Mouse (Mus musculus) embryonic facial prominence, embryonic 11.5 days (tissue): Measurements from ENCODE around the gene 1110002E22Rik. TPM values are rescaled to one million over a fixed set of nuclear protein-coding genes. Genes with fewer than 3 reads are reported as not detected.

Source experiments
- ATAC-seq: fragments of 200-750 bp; cut with Nextera tagmentation; replicated peaks from 2 replicates; pipeline ENCODE4 v1.8.0; 2017; ENCODE audit warnings: low read depth; ENCODE audit not compliant: insufficient number of reproducible peaks, low FRiP score, low TSS enrichment
- DNase-seq: peaks from one replicate; pipeline ENCODE4 v3.0.0-alpha.2; 2015; ENCODE audit warnings: low spot score
- H3K27ac ChIP-seq: fragments of 300-500 bp; sonication (generic); replicated peaks from 2 replicates; pipeline ENCODE4 v1.5.1; 2014; ENCODE audit warnings: mild to moderate bottlenecking, low read depth, low read length, control low read depth
- H3K27me3 ChIP-seq: fragments of 300-500 bp; sonication (generic); 2 replicates; pipeline ENCODE4 v1.6.1; 2014; ENCODE audit warnings: mild to moderate bottlenecking, low read length, moderate library complexity, mixed read lengths; ENCODE audit not compliant: control insufficient read depth, insufficient read depth
- H3K36me3 ChIP-seq: fragments of 300-500 bp; sonication (generic); replicated peaks from 2 replicates; pipeline ENCODE4 v1.6.1; 2014; ENCODE audit warnings: low read depth, mild to moderate bottlenecking, low read length, moderate library complexity, mixed read lengths; ENCODE audit not compliant: control insufficient read depth, insufficient read depth
- H3K4me1 ChIP-seq: fragments of 300-500 bp; sonication (generic); 2 replicates; pipeline ENCODE4 v1.6.1; 2014; ENCODE audit warnings: low read length, mixed read lengths; ENCODE audit not compliant: control insufficient read depth, insufficient read depth
- H3K4me2 ChIP-seq: fragments of 300-500 bp; sonication (generic); 2 replicates; pipeline ENCODE4 v1.6.1; 2014; ENCODE audit warnings: low read depth, mild to moderate bottlenecking, control low read depth, low read length, moderate library complexity
- H3K4me3 ChIP-seq: fragments of 300-500 bp; sonication (generic); 2 replicates; pipeline ENCODE4 v1.5.1; 2014; ENCODE audit warnings: low read depth, low read length, control low read depth
- H3K9ac ChIP-seq: fragments of 300-500 bp; sonication (generic); replicated peaks from 2 replicates; pipeline ENCODE4 v1.6.1; 2014; ENCODE audit warnings: mild to moderate bottlenecking, control low read depth, low read length
- H3K9me3 ChIP-seq: fragments of 300-500 bp; sonication (generic); replicated peaks from 2 replicates; pipeline ENCODE4 v1.6.1; 2016; ENCODE audit warnings: mild to moderate bottlenecking, low read length, inconsistent platforms, mixed read lengths; ENCODE audit not compliant: control insufficient read depth
- WGBS: fragments of 180-500 bp; shearing (Covaris S2); extraction: QIAGEN DNeasy Blood & Tissue Kit; methylation state at CpG from one replicate; pipeline ENCODE4 v1.1.7; 2014; 5-methylcytosine and 5-hydroxymethylcytosine counted together
- polyA plus RNA-seq: library from polyadenylated mRNA; unstranded; fragments of >200 nt; fragmentation: Nextera tagmentation; extraction: Ambion mirVana; gene quantifications from 2 replicates; pipeline ENCODE4 v1.2.1, GENCODE M21; 2014

Gene 1110002E22Rik
- polyA plus RNA-seq, 1 experiment from 2014 or later, result 0.17 TPM

DNA sequence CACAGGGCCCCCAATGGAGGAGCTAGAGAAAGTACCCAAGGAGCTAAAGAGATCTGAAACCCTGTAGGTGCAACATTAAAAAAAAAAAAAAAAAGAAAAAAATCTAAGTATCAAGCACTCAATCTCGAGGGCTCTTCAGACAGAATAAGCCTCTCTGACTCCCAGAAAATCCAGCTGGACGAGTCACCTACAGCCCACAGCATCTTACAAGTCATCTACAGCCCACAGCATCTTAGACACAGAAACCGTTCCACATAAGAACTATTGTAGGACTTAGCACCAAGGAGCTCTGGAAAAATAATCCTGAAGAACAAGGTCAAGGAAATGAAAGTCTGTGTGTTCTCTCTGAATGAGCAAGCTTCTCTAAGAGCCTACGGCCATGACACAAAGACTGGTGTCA, 37.1 kb downstream of the 1110002E22Rik start:
- Histone ChIP-seq H3K9ac (no peak overlapping the region), H3K36me3 (no peaks in the 10 kb centered on the region), H3K27me3 (no peaks in the 10 kb centered on the region), H3K4me2 (no peak overlapping the region), H3K9me3 (no peaks in the 10 kb centered on the region), H3K4me1 (no peaks in the 10 kb centered on the region), H3K4me3 (no peak overlapping the region), H3K27ac (no peak overlapping the region)
- DNase-seq, result no peak
- ATAC-seq, result no peak
- 91% methylated on average over 4 of the region's 4 CpGs for WGBS

- Histone ChIP-seq H3K27me3 (no peaks in the 10 kb centered on the region), H3K36me3 (no peaks in the 10 kb centered on the region), H3K9ac (no peak overlapping the region), H3K4me3 (no peak overlapping the region), H3K4me1 (no peaks in the 10 kb centered on the region), H3K9me3 (no peaks in the 10 kb centered on the region), H3K4me2 (no peak overlapping the region), H3K27ac (no peak overlapping the region)
- DNase-seq (no peak), ATAC-seq (no peak)
- WGBS, result 94% methylated on average over 4 of the region's 4 CpGs
These were observed 38.8 kb downstream of the 1110002E22Rik start for GRCm38 (mm10) chr3:138103690-138104089.

- Histone ChIP-seq H3K4me1 (no peaks in the 10 kb centered on the region), H3K9ac (no peak overlapping the region), H3K9me3 (no peaks in the 10 kb centered on the region), H3K36me3 (no peaks in the 10 kb centered on the region), H3K27me3 (no peaks in the 10 kb centered on the region), H3K27ac (no peak overlapping the region), H3K4me3 (no peak overlapping the region), H3K4me2 (no peak overlapping the region)
- no peak for DNase-seq
- WGBS, result 72% methylated on average over 5 of the region's 5 CpGs
- ATAC-seq, result no peak
These were observed 40.2 kb downstream of the 1110002E22Rik start for GRCm38 (mm10) chr3:138105056-138105455.

- Histone ChIP-seq H3K9ac (no peak overlapping the region), H3K9me3 (no peaks in the 10 kb centered on the region), H3K27ac (no peak overlapping the region), H3K4me3 (no peak overlapping the region), H3K27me3 (no peaks in the 10 kb centered on the region), H3K36me3 (no peaks in the 10 kb centered on the region), H3K4me1 (no peaks in the 10 kb centered on the region), H3K4me2 (no peak overlapping the region)
- no peak for DNase-seq
- no peak for ATAC-seq
- 88% methylated on average over 10 of the region's 10 CpGs for WGBS
These were observed 42.0 kb downstream of the 1110002E22Rik start for GRCm38 (mm10) chr3:138106887-138107286.

GRCm38 (mm10) chr3:138110910-138111782, 46.3 kb downstream of the 1110002E22Rik start:
- Histone ChIP-seq H3K27me3 (no peaks in the 10 kb centered on the region), H3K9ac (no peak overlapping the region), H3K4me3 (no peak overlapping the region), H3K4me1 (no peaks in the 10 kb centered on the region), H3K36me3 (no peaks in the 10 kb centered on the region), H3K9me3 (no peaks in the 10 kb centered on the region), H3K27ac (no peak overlapping the region), H3K4me2 (no peak overlapping the region)
- ATAC-seq (peak; percentile 77; the same call in 1 of the 2 replicates), DNase-seq (no peak)
- 91% methylated on average over 19 of the region's 19 CpGs for WGBS

DNA sequence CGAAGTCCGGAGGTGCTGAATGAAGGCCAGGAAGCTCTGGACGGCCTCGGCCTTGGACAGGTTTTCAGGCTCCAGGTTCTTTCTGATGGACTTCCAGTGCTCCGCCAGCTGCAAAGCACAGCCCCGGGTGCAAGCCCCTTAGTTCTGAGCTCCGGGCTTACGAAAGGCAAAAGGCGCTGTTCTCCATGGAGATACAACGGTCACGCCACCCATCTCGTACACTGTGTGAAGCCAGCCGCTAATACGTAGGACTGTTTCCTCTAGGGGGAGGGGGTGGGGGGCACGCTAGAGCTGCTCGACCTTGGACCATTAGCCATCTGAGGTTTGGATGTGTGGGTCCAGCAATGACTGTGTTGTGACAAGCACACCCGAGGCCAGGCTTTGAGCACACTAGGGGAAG, 49.3 kb downstream of the 1110002E22Rik start:
- no peaks in the 10 kb centered on the region for H3K4me1 ChIP-seq
- no peak overlapping the region for H3K4me2 ChIP-seq
- no peaks in the 10 kb centered on the region for H3K36me3 ChIP-seq
- no peaks in the 10 kb centered on the region for H3K27me3 ChIP-seq
- H3K27ac ChIP-seq, result no peak overlapping the region
- no peak overlapping the region for H3K4me3 ChIP-seq
- no peak overlapping the region for H3K9ac ChIP-seq
- 84% methylated on average over 17 of the region's 17 CpGs for WGBS
- DNase-seq, result no peak
- ATAC-seq, result no peak
- no peaks in the 10 kb centered on the region for H3K9me3 ChIP-seq

- ATAC-seq, result no peak
- H3K9me3 ChIP-seq, result no peaks in the 10 kb centered on the region
- H3K36me3 ChIP-seq, result no peaks in the 10 kb centered on the region
- H3K27ac ChIP-seq, result no peak overlapping the region
- no peak overlapping the region for H3K9ac ChIP-seq
- DNase-seq, result no peak
- H3K4me3 ChIP-seq, result no peak overlapping the region
- no peaks in the 10 kb centered on the region for H3K27me3 ChIP-seq
- H3K4me2 ChIP-seq, result no peak overlapping the region
- 89% methylated on average over 4 of the region's 4 CpGs for WGBS
- no peaks in the 10 kb centered on the region for H3K4me1 ChIP-seq
These were observed 52.0 kb downstream of the 1110002E22Rik start for GRCm38 (mm10) chr3:138116871-138117270.

GRCm38 (mm10) chr3:138118392-138118791, 53.5 kb downstream of the 1110002E22Rik start:
- H3K4me2 ChIP-seq, result no peak overlapping the region
- no peak for ATAC-seq
- WGBS, result 75% methylated on average over 6 of the region's 6 CpGs
- no peaks in the 10 kb centered on the region for H3K27me3 ChIP-seq
- no peaks in the 10 kb centered on the region for H3K4me1 ChIP-seq
- H3K36me3 ChIP-seq, result no peaks in the 10 kb centered on the region
- H3K9ac ChIP-seq, result no peak overlapping the region
- no peak overlapping the region for H3K27ac ChIP-seq
- no peak for DNase-seq
- no peaks in the 10 kb centered on the region for H3K9me3 ChIP-seq
- no peak overlapping the region for H3K4me3 ChIP-seq
